Mouse (Mus musculus): Measurements from ENCODE around the gene Swap70. TPM values are rescaled to one million over a fixed set of nuclear protein-coding genes. Genes with fewer than 3 reads are reported as not detected.

The Swap70 gene
- polyA plus RNA-seq, 1 experiment from 2014 or later = 7.4 TPM

DNA sequence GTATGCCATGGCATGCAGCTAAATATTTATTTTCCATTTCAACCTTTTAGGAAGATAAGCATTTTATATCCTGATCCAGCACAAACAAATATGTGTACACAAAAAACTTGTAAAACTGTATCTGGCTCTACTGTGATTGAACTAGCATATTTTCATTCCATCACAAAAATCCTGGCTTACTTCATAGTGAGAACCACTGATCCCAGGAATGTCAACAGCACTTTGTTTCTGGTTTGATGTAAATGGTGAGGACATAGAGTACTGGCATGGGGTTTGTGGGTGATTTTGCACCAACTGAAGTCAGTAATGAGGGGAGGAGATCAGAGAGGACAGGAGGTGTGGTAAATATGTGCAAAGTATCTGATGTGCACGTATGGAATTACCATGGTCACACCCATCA lies 41.1 kb downstream of the Swap70 start:
- H3K4me2 ChIP-seq (ENCODE audit: low read depth, low read length) = no peak overlapping the region
- ATAC-seq (ENCODE audit: low read depth) = no peak
- no peaks in the 10 kb centered on the region for H3K36me3 ChIP-seq (ENCODE audit: control insufficient read depth, insufficient read depth, low read length)
- H3K27me3 ChIP-seq (ENCODE audit: control insufficient read depth, insufficient read depth, low read length) = no peaks in the 10 kb centered on the region
- H3K9me3 ChIP-seq (ENCODE audit: control insufficient read depth, low read length) = no peaks in the 10 kb centered on the region
- no peak overlapping the region for H3K27ac ChIP-seq (ENCODE audit: low read depth, low read length)
- no peaks in the 10 kb centered on the region for H3K4me1 ChIP-seq (ENCODE audit: control insufficient read depth, insufficient read depth, low read length)
- no peak overlapping the region for H3K4me3 ChIP-seq (ENCODE audit: low read depth, low read length)
- WGBS = 69% methylated on average over 1 of the region's 1 CpGs
- H3K9ac ChIP-seq (replicated peaks; ENCODE audit: low read depth, low read length) = no peak overlapping the region

DNA sequence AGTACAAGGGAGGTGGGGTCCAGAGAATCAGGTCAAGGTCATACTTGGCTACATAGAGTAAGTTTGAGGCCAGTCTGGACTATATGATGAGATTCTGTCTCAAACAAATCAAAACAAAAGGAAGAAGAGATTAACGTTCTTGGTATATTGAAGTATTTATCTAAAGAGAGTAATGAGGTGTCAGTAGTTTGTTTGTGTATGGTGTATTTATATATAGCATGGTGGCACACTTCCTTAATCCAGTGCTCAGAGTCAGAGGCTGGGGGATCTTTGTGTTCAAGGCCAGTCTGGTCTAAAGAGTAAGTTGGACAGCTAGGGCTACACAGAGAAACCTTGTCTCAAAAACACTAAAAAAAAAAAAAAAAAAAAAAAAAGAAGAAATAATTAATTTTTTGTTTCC lies 42.0 kb downstream of the Swap70 start:
- no peaks in the 10 kb centered on the region for H3K9me3 ChIP-seq (ENCODE audit: control insufficient read depth, low read length)
- no peaks in the 10 kb centered on the region for H3K4me1 ChIP-seq (ENCODE audit: control insufficient read depth, insufficient read depth, low read length)
- no peaks in the 10 kb centered on the region for H3K27me3 ChIP-seq (ENCODE audit: control insufficient read depth, insufficient read depth, low read length)
- H3K4me2 ChIP-seq (ENCODE audit: low read depth, low read length) = no peak overlapping the region
- ATAC-seq (ENCODE audit: low read depth) = no peak
- no peak overlapping the region for H3K4me3 ChIP-seq (ENCODE audit: low read depth, low read length)
- H3K9ac ChIP-seq (replicated peaks; ENCODE audit: low read depth, low read length) = no peak overlapping the region
- H3K27ac ChIP-seq (ENCODE audit: low read depth, low read length) = no peak overlapping the region
- 83% methylated on average over 1 of the region's 1 CpGs for whole genome bisulfite sequencing
- H3K36me3 ChIP-seq (ENCODE audit: control insufficient read depth, insufficient read depth, low read length) = no peaks in the 10 kb centered on the region

DNA sequence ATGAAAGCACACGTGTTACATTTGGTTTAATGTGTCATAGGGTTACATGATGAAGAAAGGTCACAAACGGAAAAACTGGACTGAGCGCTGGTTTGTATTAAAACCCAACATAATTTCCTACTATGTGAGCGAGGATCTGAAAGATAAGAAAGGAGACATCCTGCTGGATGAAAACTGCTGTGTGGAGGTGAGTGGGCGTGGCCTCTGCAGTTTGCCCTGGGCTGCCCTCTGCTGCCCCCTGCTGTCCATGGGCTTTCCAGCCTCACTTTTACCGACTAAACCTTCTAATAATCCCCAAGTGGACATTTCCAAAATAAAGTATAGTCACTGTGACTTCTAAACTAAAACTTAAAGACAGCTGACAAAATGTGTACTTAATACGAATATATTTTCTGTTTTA lies 44.3 kb downstream of the Swap70 start:
- Histone ChIP-seq H3K9ac (replicated peaks; ENCODE audit: low read depth, low read length) (no peak overlapping the region), H3K4me1 (ENCODE audit: control insufficient read depth, insufficient read depth, low read length) (no peaks in the 10 kb centered on the region), H3K4me2 (ENCODE audit: low read depth, low read length) (no peak overlapping the region), H3K27ac (ENCODE audit: low read depth, low read length) (no peak overlapping the region), H3K9me3 (ENCODE audit: control insufficient read depth, low read length) (no peaks in the 10 kb centered on the region), H3K27me3 (ENCODE audit: control insufficient read depth, insufficient read depth, low read length) (no peaks in the 10 kb centered on the region), H3K36me3 (ENCODE audit: control insufficient read depth, insufficient read depth, low read length) (no peaks in the 10 kb centered on the region), H3K4me3 (ENCODE audit: low read depth, low read length) (no peak overlapping the region)
- WGBS = 35% methylated on average over 7 of the region's 7 CpGs
- no peak for ATAC-seq (ENCODE audit: low read depth)

DNA sequence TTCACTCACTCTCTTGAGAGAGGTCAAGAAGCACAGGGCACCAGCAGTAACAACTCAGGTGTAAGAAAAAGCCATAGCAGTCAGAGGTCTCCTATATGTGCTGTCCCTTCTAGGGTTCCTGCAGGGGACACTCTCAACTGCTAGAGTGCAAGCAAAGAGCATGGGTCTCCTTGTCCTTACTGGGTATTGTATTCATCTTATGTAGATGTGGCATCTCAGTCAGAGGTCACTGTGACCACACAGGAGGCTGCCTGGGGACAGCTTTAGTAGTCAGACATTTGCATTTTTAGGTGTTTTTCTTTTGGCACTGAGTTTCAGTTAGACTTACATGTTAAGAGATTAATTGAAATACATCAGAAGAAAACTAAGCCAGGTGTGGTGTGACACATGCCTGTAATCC lies 45.5 kb downstream of the Swap70 start:
- Histone ChIP-seq H3K4me1 (ENCODE audit: control insufficient read depth, insufficient read depth, low read length) (no peaks in the 10 kb centered on the region), H3K9me3 (ENCODE audit: control insufficient read depth, low read length) (no peaks in the 10 kb centered on the region), H3K4me2 (ENCODE audit: low read depth, low read length) (no peak overlapping the region), H3K9ac (replicated peaks; ENCODE audit: low read depth, low read length) (no peak overlapping the region), H3K36me3 (ENCODE audit: control insufficient read depth, insufficient read depth, low read length) (no peaks in the 10 kb centered on the region), H3K27ac (ENCODE audit: low read depth, low read length) (no peak overlapping the region), H3K4me3 (ENCODE audit: low read depth, low read length) (no peak overlapping the region), H3K27me3 (ENCODE audit: control insufficient read depth, insufficient read depth, low read length) (no peaks in the 10 kb centered on the region)
- no peak for ATAC-seq (ENCODE audit: low read depth)

DNA sequence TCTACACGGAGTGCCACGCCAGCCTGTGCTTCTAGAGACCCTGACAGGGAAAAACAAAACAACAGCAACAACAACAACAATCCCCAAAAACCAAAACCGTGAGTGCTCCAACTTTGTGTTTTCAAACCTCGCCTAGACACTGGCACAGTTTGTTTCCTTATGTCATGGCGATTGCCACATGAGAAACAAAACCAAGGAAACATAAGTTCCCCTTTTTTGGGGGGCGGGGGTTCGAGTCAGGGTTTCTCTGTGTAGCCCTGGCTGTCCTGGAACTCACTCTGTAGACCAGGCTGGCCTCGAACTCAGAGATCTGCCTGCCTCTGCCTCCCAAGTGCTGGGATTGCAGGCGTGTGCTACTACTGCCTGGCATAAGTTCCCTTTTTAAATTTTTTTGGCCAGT lies 46.5 kb downstream of the Swap70 start:
- Histone ChIP-seq H3K4me1 (ENCODE audit: control insufficient read depth, insufficient read depth, low read length) (no peaks in the 10 kb centered on the region), H3K36me3 (ENCODE audit: control insufficient read depth, insufficient read depth, low read length) (no peaks in the 10 kb centered on the region), H3K4me3 (ENCODE audit: low read depth, low read length) (no peak overlapping the region), H3K27ac (ENCODE audit: low read depth, low read length) (no peak overlapping the region), H3K4me2 (ENCODE audit: low read depth, low read length) (no peak overlapping the region), H3K9me3 (ENCODE audit: control insufficient read depth, low read length) (no peaks in the 10 kb centered on the region), H3K9ac (replicated peaks; ENCODE audit: low read depth, low read length) (no peak overlapping the region), H3K27me3 (ENCODE audit: control insufficient read depth, insufficient read depth, low read length) (no peaks in the 10 kb centered on the region)
- WGBS = 97% methylated on average over 9 of the region's 9 CpGs
- ATAC-seq (ENCODE audit: low read depth) = no peak

DNA sequence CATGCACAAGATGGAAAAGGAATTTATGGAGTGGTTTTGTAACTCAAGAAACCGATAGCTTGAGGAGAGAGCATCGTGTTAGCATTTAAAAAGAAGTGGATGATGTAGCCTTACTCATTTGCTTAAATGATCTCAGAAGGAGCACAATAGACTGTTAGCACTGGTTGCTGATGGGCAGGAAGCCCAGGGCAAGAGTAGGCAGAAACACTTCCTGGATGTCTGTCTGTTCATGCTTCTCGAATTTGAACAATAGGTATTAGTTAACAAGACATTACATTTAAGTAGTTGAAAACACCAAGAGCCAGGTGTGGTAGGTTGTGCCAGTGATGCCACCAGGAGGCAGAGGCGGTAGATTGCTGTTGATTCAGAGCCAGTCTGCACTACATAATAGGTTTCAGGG lies 47.0 kb downstream of the Swap70 start:
- Histone ChIP-seq H3K4me3 (ENCODE audit: low read depth, low read length) (no peak overlapping the region), H3K4me1 (ENCODE audit: control insufficient read depth, insufficient read depth, low read length) (no peaks in the 10 kb centered on the region), H3K27ac (ENCODE audit: low read depth, low read length) (no peak overlapping the region), H3K9me3 (ENCODE audit: control insufficient read depth, low read length) (no peaks in the 10 kb centered on the region), H3K36me3 (ENCODE audit: control insufficient read depth, insufficient read depth, low read length) (no peaks in the 10 kb centered on the region), H3K9ac (replicated peaks; ENCODE audit: low read depth, low read length) (no peak overlapping the region), H3K4me2 (ENCODE audit: low read depth, low read length) (no peak overlapping the region), H3K27me3 (ENCODE audit: control insufficient read depth, insufficient read depth, low read length) (no peaks in the 10 kb centered on the region)
- ATAC-seq (ENCODE audit: low read depth) = no peak
- WGBS = 75% methylated on average over 4 of the region's 4 CpGs

DNA sequence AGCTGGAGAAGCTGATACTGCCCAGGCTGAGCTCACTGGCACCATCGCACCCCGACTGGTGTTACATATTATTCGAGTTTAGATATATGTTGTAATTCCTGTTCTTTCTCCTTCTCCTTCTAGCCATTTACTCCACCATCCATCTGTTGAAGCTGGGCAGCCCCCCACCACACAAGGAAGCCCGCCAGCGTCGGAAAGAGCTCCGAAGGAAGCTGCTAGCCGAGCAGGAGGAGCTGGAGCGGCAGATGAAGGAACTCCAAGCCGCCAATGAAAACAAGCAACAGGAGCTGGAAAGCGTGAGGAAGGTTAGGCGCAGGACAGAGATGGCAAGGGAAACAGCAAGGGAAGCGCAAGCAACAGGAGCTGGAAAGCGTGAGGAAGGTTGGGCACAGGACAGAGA lies 48.3 kb downstream of the Swap70 start:
- H3K9ac ChIP-seq (replicated peaks; ENCODE audit: low read depth, low read length) = no peak overlapping the region
- H3K4me2 ChIP-seq (ENCODE audit: low read depth, low read length) = no peak overlapping the region
- H3K27me3 ChIP-seq (ENCODE audit: control insufficient read depth, insufficient read depth, low read length) = no peaks in the 10 kb centered on the region
- H3K4me1 ChIP-seq (ENCODE audit: control insufficient read depth, insufficient read depth, low read length) = no peaks in the 10 kb centered on the region
- no peak overlapping the region for H3K27ac ChIP-seq (ENCODE audit: low read depth, low read length)
- no peaks in the 10 kb centered on the region for H3K36me3 ChIP-seq (ENCODE audit: control insufficient read depth, insufficient read depth, low read length)
- no peaks in the 10 kb centered on the region for H3K9me3 ChIP-seq (ENCODE audit: control insufficient read depth, low read length)
- no peak for ATAC-seq (ENCODE audit: low read depth)
- 90% methylated on average over 14 of the region's 14 CpGs for WGBS
- H3K4me3 ChIP-seq (ENCODE audit: low read depth, low read length) = no peak overlapping the region

DNA sequence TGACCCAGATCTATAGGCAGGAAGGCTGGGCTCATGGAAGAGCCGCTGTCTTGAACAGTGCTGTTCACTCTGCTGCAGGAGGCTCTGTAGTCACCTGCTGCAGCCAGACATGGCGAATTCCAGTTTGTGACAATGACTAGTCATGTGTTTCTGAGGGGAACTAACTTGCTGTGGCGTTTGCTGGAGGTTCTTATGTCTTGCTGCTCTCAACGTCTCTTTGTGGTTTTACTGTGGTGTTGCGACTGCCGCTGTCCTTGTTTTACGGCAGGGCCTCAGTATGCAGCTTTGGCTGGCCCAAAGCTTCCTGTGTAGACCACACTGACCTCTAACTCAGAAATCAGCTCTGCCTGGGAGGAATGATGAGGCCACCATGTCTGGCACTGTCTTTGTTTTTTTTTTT lies 48.9 kb downstream of the Swap70 start:
- 79% methylated on average over 7 of the region's 7 CpGs for WGBS
- H3K27ac ChIP-seq (ENCODE audit: low read depth, low read length) = no peak overlapping the region
- ATAC-seq (ENCODE audit: low read depth) = no peak
- no peaks in the 10 kb centered on the region for H3K27me3 ChIP-seq (ENCODE audit: control insufficient read depth, insufficient read depth, low read length)
- no peak overlapping the region for H3K4me2 ChIP-seq (ENCODE audit: low read depth, low read length)
- H3K36me3 ChIP-seq (ENCODE audit: control insufficient read depth, insufficient read depth, low read length) = no peaks in the 10 kb centered on the region
- H3K9ac ChIP-seq (replicated peaks; ENCODE audit: low read depth, low read length) = no peak overlapping the region
- H3K4me1 ChIP-seq (ENCODE audit: control insufficient read depth, insufficient read depth, low read length) = no peaks in the 10 kb centered on the region
- H3K9me3 ChIP-seq (ENCODE audit: control insufficient read depth, low read length) = no peaks in the 10 kb centered on the region
- no peak overlapping the region for H3K4me3 ChIP-seq (ENCODE audit: low read depth, low read length)

DNA sequence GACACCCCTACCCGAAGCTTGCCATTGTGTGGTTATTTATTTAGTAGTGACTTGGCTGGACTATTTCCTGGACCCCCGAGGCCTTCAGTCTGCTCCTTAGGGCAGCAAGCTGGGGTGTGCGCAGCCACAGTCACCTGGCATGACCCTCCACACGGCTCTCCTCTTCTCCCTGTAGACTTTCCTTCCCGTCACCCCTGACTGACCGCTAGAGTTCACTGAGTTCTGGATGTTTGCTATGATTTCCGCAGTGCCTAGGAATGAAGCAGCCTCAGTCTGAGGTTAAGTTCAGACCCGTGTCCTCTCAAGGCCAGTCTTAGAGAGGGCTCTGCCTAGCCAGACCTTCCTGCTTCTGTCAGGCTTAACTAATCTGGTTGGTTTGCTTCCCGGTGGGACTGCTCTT lies 50.3 kb downstream of the Swap70 start:
- no peak for ATAC-seq (ENCODE audit: low read depth)
- H3K27me3 ChIP-seq (ENCODE audit: control insufficient read depth, insufficient read depth, low read length) = no peaks in the 10 kb centered on the region
- H3K9me3 ChIP-seq (ENCODE audit: control insufficient read depth, low read length) = no peaks in the 10 kb centered on the region
- 78% methylated on average over 9 of the region's 9 CpGs for WGBS
- no peak overlapping the region for H3K27ac ChIP-seq (ENCODE audit: low read depth, low read length)
- no peak overlapping the region for H3K9ac ChIP-seq (replicated peaks; ENCODE audit: low read depth, low read length)
- no peaks in the 10 kb centered on the region for H3K4me1 ChIP-seq (ENCODE audit: control insufficient read depth, insufficient read depth, low read length)
- no peaks in the 10 kb centered on the region for H3K36me3 ChIP-seq (ENCODE audit: control insufficient read depth, insufficient read depth, low read length)
- no peak overlapping the region for H3K4me3 ChIP-seq (ENCODE audit: low read depth, low read length)
- H3K4me2 ChIP-seq (ENCODE audit: low read depth, low read length) = no peak overlapping the region

DNA sequence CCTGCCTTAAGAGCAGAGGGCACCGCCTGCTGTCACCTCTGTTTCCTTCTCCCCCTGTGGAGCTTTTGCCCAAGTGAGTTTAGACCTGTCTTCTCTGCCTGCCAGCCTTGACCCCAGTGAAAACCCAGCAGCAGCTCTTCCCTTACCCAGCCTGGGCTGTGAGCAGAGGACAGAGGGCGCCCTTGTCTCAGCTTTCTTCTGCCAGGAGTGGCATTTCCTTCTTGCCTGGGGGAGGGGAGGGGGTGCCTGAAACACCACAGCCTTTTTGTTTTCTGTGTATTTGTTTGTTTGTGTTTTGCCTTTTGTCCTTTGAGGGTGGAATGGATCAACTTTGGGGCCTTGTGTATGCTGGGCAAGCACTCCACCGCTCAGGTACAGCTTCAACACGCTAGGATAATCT lies 50.9 kb downstream of the Swap70 start:
- no peak overlapping the region for H3K4me2 ChIP-seq (ENCODE audit: low read depth, low read length)
- WGBS = 89% methylated on average over 4 of the region's 4 CpGs
- H3K27me3 ChIP-seq (ENCODE audit: control insufficient read depth, insufficient read depth, low read length) = no peaks in the 10 kb centered on the region
- H3K4me3 ChIP-seq (ENCODE audit: low read depth, low read length) = no peak overlapping the region
- no peak overlapping the region for H3K27ac ChIP-seq (ENCODE audit: low read depth, low read length)
- no peaks in the 10 kb centered on the region for H3K9me3 ChIP-seq (ENCODE audit: control insufficient read depth, low read length)
- H3K4me1 ChIP-seq (ENCODE audit: control insufficient read depth, insufficient read depth, low read length) = no peaks in the 10 kb centered on the region
- H3K36me3 ChIP-seq (ENCODE audit: control insufficient read depth, insufficient read depth, low read length) = no peaks in the 10 kb centered on the region
- ATAC-seq (ENCODE audit: low read depth) = no peak
- no peak overlapping the region for H3K9ac ChIP-seq (replicated peaks; ENCODE audit: low read depth, low read length)

Measured in neural tube, embryonic 14.5 days (tissue).